Mouse (Mus musculus): ENCODE measurements around the gene Gm28827. TPM values are rescaled to one million over a fixed set of nuclear protein-coding genes. Genes with fewer than 3 reads are reported as not detected.
"Not testable (repeated sequence)": the region's sequence is repeated elsewhere in the genome, so short reads cannot be mapped to it uniquely, and the experiment has no call there.

Gene Gm28827
- not detected in 2 replicates for polyA plus RNA-seq (2016; fragmentation: Nextera tagmentation; extraction: Ambion mirVana)

DNA sequence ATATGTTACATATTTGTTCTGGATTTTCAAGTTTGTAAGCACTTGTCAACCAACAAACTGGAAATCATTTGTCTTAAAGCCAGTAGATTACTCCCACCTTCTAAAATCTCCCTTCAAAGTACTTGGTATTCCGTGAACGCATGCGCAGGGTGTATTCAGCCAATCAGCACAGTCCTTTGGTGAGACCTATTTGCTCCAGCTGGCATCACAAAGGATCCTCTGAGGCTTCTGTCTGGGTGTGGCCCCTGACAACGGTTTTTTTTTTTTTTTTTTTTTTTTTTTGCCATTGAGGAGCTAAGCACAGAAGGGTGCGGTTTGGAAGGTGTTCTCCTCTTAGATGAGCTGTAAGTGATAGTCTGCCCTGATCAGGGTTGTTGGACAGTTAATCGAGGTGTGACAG, at the start of gene Gm28827:
Gm28827 (plus strand) TSS at position 301 of the 400 bp plus-strand sequence.
- H3K4me1 ChIP-seq; H3K27me3 ChIP-seq (ENCODE audit: low read depth, poor library complexity, severe bottlenecking); DNase-seq (ENCODE audit: low spot score); H3K9me3 ChIP-seq (replicated peaks); H3K27ac ChIP-seq (replicated peaks); H3K4me3 ChIP-seq; H3K36me3 ChIP-seq: not testable (repeated sequence)
- no CpG with 5 or more reads among the region's 6 CpGs for WGBS

All from midbrain, embryonic 10.5 days (tissue).